Mouse (Mus musculus) hindlimb bud, embryonic 11.5 days (tissue): ENCODE measurements at regions not wholly inside any gene's neighbourhood (a gene's known extent, or its start where the extent isn't known, plus 50 kb on each side); places are given as distances from the start of the nearest gene placed in this dataset.
A peak's percentile ranks its signal among the peaks of the same experiment; 100 is the strongest.

Experiments used
- DNase-seq: peaks from one replicate; pipeline ENCODE4 v3.0.0-alpha.2; 2012; ENCODE audit warnings: low read depth, low spot score; ENCODE audit errors: extremely low spot score

DNA sequence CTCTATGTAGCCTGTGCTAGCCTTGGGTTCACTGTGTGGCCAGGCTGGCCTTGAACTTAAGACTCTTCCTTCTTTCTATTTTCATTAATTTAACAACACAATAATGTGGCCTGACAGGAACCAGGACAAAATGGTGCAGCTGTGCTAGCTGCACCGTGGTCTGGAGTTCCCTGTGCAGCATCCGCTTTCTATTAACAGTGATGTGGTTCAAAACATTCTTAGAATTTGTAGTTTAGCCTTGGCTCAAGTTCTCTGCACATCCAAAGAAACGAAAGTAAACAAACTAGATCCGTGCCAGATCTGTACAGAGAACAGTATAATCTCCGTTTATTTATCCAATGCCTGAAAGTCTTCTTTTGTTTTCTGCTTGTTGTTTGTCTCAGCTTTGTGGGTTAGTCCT lies 88.5 kb downstream of the Irx1 start:
- no peak for DNase-seq

DNA sequence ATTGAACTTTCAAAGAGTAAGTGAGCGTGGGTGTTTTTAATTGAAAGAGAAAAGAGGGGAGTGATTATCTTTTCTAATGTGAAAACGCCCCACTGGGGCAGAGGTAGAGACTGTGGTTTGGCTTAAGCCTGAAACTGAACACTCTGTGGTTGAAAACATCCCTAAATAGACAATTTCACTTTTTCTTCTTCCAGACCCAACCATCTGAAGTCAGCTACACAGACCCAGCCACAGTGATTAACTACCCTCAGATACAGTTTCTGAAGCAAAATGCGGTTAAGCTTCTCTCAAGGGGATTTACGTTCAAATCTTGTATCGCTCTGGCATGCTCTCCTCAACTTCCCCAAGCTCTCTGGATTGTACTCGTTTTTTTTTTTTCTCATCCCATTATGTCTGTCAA lies 94.8 kb downstream of the Irx1 start:
- no peak for DNase-seq

DNA sequence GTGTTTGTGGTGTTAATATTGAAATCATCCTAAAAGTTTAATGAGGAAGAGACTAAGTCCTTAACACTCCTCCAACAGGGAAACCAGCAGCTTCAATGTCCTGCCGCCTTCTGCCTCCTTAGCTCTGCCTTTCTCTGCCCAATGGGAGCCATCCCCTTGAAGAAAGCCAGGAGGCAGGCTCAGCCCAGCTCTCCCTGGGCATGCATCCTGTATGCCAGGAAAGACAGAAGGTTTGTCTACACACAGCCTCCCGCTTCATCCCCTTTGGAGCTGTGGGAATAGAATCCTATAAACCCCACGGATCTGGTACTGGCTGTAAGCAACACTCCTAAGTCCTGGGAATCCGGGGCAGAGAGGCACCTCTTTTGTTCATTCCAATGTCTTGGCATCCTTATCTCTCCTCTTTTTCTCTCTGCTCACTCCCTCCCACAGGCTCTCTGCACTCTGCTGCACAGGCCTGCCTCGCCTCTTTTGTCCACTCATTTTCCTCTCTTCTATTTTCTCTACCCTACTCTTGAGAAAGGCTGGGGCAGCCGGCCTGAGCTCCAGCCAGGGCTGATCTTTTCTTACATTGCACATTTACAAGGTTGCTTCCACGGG lies 110.0 kb downstream of the Irx1 start:
- no peak for DNase-seq

DNA sequence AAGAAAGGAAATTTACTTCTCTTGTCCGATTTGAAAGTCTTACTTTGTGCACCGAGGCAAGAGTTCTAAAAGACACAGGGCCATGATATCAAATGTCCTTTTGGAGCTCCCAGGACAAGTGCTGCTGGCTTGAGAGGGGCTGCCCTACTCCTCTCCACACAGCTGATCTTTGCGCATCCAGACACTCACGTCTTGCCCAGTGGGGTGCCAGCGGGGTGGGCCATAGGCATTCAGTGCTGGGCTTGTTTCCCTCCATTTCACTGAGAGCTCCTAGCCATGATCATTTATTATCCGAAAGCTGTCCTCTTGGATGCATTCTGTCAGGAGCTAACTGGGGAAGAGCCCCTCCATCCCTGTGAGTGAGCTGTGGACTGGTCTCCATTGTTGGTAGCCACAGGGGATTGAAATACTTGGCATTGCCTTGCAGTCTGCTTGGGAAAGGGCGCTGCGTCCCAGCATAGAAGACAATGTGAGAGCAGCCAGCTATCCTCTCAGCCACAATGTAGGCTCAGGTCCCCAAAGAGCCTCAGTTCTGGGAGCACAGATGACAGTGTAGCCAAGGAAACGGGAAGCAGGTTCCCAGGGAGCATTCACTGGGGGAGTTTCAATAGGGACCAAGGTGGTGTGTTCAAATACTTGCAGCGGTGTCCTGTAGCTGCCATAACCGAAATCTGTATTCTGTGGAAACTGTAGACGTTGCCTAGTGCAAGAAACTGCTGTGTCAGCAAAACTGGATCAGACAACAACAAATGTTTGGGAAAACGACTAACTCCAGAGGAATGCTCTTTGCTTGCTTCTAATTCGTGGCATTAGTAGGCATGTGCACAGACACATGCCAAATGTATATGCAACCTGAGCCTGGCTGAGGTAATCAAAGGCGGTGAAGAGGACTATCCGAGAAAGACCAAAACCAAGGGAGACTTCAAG lies 159.2 kb downstream of the Irx1 start:
- DNase-seq = no peak

DNA sequence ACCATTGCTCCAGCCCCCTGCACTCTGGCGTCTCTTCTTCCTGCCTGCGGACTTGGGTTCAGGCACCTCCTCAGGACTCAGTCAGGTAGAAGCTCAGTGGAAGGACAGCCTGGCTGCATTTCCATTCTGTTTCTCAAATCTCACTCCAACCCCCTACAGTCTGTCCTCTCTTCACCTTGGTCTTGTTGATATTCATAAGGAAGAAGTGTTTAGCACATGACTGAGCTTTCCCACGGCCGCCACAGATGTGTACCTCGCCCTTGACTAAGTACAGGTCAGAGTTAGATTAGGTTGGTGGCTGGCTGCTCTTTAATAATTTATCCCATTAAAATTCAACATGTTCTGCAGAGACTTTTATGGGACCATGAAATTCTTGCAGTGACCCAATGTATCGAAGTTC lies 165.2 kb downstream of the Irx1 start:
- no peak for DNase-seq

DNA sequence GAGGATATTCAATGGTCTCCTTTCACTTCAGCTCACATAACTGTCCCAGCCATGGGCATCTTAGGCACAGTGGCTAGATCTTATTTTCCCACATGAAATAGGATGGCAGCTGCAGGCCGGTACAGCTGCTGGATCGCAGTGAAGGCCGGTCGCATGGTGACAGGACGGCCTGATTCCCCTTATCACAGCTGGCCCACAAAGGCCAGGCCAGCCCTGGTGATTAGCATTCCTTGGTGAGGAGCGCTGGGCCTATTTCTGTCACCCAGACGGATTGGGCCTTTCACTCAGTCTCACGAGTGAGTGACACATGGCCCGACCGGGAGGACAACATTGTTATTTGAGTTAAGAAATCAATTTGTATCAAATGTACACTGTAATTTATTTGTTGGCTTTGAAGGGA lies 178.8 kb downstream of the Irx1 start:
- no peak for DNase-seq

DNA sequence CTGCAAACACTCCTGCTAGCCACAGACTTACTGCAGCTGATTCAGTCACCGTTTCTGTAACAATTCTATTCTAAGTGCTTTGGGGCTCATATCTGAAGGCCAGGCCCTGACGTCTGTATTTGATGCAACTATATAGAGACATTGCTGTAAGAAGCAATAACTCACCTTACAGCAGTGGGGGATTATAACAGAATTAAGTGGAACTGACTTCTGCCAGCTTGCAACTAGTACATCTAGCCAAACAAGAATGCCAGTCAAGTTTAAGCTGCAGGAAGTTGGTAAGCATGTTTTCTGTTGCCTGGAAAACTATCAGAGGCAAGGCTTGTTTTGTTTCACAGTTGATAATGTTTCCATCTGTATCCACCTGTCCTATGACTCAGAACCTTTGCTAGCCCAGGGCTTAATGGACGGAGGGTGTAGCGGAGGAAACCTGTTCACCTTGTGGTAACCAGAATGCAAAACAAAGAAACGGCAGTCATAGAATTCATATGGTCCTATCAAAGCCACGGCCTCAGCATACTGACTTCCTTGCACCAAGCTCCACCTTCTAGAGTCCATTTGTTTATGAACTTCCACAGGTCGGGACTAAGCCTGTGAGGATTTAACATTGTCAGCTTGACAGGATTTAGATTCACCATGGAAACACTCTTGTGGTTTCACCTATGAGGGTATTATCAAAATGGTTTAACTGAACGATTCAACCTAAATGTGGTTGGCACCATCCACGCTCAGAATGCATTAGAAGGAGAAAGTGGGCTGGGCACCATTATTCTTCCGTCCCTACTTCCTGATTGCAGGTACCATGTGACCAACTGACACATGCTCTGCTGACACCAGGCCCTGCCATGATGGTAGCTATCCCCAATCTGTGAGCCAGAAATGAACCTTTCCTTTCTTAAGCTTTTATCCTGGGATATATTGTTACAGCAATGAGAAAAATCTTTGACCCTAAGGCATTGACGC lies 216.2 kb downstream of the Irx1 start:
- DNase-seq = peak; percentile 16

DNA sequence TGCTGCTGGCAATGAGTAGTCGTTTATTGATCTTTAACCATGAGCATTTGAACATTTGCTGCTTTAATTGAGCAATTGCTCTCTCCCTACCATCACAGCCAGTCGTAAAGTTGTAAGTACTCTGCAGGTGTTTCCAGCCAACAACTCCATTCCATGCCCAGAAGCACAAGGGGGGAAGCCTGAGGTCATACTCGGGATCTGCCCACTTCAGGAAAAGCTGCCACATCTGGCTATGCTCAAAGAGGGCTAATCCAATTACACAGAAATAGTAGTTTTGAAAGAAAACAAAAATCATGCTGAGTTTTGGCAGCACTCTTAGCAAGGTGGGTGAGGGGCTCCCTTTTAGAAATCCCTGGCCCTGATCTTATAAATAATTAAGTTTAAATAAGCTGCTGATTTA lies 217.0 kb downstream of the Irx1 start:
- peak; percentile 60 for DNase-seq

DNA sequence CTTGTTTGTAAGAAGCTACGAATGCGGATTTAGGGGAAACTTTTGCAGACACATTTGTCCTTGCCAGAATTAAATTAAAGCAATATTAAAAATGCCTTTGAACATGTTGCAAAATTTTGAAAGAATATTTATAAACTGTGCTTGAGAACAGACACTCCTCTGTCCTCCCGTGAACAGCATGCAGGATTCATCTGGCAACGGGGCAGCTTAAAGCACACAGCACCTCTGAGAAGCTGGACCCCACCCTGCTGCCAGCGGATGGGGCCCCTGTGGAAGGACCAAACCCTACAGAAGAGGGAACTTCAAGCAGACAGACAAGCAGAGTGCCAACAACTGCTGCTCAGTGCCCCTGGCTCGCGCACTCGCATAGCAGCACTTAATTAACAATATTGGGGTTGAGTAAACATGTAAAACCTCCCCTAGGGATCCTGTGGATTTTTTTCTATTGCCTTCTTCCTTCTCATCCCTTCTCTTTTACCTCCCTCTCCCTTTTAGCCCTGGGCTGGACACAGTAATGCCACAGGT lies 226.6 kb downstream of the Irx1 start:
- no peak for DNase-seq

DNA sequence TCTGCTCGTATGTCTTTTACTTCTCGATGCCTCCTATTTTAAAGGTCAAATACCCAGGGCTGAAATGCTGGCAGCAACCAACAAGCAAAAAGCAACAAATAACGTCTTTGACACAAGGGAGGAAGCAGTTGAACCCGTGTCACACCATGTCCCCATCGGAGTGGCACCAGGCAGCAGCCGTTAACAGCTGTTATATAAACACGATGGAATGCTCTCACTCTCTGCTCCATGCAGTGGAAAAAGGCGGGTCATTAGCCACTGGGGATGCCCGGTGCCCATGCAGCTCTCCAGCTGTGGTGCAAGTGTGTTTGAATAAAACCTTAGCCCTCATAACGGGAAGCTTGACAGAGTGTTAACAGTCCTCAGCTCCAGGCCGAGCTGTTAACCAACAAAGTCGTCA lies 229.3 kb downstream of the Irx1 start:
- peak; percentile 49 for DNase-seq

DNA sequence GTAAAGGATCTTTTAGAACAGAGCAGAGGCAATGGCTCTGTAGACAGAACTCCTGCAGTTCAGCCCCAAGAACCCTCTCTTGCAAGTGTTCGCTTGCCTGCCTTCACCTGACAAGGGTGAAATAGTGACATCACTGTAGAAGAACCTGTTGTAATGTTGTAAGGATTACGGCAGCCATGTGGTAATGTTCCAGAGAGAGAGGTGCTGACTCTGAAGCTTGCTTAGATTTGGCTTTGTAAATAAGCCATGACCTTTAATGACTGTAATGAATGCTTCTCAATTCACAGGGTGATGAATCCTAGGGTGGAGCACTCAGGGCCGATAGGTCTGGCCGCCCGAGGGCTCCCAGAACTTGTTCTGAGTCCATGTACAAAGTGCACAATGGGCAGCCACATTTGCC lies 230.2 kb downstream of the Irx1 start:
- no peak for DNase-seq

DNA sequence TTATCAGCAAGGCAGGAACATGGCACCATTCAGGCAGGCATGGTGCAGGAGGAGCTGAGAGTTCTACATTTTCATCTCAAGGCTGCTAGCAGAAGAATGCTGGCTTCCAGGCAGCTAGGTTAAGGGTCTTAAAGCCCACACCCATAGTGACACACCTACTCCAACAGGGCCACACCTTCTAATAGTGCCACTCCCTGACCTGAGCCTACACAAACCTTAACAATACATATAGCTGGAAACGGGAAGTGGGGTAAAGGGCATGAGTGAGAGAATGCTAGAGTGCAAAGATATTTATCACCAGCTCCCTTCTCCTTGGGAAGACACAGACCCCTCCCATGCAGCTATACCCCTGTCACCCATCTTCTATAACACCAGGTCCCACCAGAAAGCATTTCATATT lies 230.6 kb downstream of the Irx1 start:
- DNase-seq = no peak

DNA sequence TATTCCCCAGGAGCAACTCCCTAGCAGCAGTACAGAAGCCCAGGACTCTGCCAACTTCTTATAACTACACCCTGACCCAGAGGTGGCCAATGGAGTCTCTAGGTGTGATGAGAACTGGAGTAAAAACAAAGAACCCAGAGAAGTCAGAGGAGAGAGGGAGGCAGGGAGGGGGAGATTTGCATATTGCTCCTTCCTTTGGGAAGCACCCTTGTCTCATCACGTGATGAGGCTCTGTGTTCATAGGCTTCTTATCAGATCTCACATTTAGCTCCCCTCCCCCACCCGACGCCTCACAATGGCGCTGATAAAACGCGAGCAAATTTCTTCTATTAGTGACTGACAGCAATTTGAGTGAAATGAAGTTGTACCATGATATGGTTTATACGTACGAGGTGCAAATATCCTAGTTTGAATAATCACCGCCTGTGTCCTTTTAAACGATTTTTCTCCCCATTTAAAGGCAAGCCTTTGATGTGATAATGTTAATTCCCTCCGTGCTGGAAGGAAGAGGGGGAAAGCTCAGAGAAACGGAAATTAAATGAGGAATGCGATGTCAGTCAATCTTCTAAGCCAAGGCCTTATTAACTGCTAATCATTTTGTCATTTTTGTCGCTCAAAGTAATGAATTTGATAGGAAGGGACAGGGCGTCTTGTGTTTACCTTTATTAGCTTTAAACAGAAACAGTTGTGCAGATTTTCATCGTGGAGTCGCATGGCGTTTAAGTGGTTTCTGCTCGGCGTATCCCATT lies 273.3 kb downstream of the Irx1 start:
- no peak for DNase-seq

DNA sequence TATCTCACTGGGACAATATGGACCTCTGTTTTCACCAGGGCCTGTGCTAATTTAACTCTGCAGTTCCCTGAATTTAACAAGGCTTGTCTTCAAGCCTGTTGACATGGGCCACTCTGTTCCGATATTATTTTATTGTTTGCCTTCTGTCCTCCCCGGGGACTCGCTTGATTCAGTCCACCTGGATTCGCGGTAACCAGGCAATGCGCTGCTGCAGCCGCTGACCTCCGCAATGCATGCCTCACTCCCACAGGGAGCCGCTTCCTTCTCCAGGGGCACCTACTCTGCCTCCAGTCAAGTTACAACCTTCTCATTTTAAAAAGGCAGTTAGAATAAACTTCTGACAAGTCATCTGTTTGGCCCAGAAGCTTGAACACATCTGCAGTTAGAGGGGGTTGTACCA lies 274.3 kb downstream of the Irx1 start:
- no peak for DNase-seq

DNA sequence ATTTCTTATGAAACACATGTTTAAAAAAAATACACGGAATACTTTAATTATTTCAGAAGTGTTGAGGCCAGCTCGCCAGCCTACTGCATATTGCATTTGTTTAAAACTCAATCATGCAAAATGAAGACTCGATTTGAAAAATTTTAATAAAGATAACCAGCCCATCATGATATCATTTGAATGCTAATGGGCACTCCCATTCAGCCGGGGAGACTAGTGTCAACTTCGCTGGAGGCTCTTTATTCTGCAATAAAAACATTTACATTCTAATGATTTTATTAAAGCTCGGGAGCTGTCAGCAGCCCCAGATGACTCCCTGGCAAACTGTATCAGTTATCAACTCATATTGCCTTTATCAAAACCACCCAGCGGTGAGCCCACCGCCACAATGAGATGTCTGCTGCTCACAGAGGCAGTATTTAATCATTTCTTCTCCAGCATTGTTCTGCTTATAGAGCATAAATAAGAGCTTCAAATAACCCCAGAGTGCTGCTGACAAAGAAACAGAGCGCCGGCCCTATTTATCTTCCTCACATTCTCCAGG lies 287.4 kb downstream of the Irx1 start:
- DNase-seq = no peak

DNA sequence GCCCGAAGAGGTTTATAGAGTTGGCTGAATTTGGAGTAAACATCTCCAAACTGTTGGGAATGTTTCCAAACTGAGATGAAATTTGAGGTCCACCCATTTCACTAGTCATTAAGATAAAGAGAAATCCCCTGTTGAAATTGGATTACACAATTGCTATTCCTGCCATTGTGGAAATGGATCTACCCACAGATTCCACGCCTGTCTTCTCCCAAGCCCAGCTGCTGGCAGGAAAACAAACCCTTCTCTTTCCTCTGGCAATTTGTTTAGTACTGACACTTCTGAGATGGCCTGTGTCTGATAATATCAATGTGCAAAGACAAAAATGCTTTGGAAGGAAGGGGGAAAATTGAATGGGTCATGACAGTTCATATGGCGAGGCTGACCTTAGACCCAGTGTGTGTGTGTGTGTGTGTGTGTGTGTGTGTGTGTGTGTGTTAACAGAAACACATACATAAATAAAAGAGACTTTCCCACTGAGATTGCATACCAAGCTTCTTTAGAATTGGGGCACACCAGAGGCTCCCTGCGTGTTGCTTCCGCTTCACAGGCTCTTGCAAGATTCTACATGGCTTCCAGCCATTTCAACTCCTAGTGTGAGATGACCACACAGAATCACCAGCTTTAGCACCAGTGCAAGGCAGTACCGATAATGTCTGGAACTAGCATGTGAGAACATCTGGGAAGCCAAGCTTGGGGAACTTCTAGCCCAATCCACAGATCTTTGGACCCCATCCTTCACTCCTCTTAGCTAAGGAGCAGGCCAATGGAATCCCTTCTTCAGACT lies 293.4 kb downstream of the Irx1 start:
- DNase-seq = no peak

DNA sequence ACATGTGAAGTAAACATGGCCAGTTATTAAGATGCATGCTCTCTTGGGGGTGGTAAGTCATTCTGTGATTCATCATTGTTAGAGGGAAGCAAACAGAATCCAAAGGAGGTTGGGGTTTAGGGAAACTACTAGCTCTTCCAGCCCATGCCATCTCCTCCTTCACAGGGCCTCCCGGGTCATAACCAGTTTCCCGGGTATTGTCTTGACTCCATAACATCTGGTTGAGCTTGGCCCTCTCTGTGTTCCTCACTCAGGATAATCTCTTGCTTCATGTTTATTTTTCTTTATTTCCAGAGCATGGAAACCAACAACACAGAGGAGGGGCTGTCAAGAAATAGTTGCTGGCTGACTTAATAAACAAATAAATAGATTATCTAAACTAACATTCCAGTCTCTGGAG lies 295.3 kb downstream of the Irx1 start:
- no peak for DNase-seq

DNA sequence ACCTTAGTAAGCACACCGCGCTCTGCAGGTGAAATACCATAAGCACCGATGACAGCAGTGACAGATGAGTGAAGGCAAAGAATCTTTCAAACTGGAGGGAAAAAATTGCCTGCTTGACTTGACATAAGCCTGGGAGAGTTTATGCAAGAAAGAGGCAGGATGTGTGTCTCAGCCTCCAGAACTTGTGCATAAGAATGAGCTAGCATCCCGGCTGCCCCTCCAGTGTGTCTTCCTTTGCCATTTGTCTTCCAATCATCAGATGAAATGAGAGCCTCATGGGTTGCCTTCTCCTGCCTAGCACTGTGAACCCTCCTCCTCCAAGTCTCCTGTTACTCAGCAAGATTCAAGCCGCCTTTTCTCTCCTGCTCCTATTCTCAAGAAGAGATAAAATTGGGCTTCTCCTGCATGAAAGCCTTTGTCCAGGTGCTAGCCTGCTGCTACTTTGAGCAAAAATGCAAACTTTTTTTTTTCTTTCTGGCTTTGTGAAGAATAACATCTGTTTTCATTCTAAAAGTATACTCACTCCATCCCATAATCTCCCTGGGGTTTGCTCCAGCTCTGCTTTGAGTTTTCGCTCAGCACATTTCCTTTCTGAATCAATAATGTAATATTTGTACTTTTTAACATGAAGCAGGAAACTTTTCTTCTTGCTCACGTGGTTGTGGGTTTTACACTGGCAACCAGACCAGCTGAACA lies 298.2 kb downstream of the Irx1 start:
- DNase-seq = no peak

DNA sequence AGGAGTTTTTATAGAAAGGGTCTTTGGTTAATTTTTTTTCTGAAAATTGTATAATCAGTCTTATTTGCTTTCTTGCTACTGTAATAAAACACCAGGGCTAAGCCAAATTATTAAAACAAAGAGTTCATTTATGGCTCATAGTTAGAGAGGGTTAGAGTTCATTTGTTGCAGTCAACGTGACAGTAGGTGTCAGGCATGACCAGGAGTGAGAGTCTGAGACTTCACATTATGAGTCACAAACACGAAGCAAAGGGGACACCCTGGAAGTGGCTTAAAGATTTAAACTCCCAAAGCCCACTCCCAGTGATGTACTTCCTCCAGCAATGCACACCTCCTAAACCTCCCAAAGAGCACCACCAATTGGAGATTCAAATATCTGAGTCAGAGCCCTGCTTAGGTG lies 305.6 kb downstream of the Irx1 start:
- no peak for DNase-seq
